Mouse (Mus musculus) erythroid progenitor cell, adult 5-6 weeks (primary cell): ENCODE measurements around the gene Olfr564. TPM values are rescaled to one million over a fixed set of nuclear protein-coding genes. Genes with fewer than 3 reads are reported as not detected.

Experiments
- ATAC-seq: replicated peaks from 2 replicates; pipeline ENCODE4 v1.8.0; 2016; ENCODE audit warnings: moderate number of reproducible peaks, mild to moderate bottlenecking, moderate TSS enrichment, inconsistent platforms; ENCODE audit not compliant: poor library complexity, low FRiP score, severe bottlenecking
- total RNA-seq, 2 experiments: library from RNA; stranded (forward) in 1 of 2; stranded (reverse) in 1 of 2; fragments of 150-400 nt in 1 of 2; fragments of 186-747, 209-891 nt in 1 of 2; gene quantifications; 2 replicates each; pipeline versions ENCODE4 v1.2.3 to v1.2.4; 2015 to 2017; ENCODE audit warnings: low replicate concordance in 2 of 2

The Olfr564 gene
- total RNA-seq (2015; ENCODE audit: low replicate concordance) (not detected in 2 replicates), total RNA-seq (2017; ENCODE audit: low replicate concordance) (not detected in 2 replicates)

DNA sequence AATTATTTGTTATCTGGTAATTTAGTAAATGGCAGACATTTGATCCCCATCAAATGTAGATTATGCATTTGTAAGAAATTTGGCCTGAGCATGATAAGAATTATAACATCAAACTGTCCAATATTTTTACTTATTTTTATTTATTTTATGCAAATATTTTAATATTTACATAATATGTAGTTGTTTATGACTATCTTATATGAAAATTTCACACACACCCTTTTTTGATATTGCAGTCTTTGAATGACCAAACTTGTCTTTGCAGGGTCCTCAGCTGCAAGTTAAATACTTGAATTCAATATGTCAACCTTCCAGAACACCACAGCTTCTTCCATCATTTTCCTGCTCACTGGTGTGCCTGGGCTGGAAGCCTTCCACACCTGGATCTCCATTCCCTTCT lies at the start of gene Olfr564:
Gene Olfr564 (plus strand): TSS at position 301 of the 400 bp plus-strand sequence.
- no peak for ATAC-seq

DNA sequence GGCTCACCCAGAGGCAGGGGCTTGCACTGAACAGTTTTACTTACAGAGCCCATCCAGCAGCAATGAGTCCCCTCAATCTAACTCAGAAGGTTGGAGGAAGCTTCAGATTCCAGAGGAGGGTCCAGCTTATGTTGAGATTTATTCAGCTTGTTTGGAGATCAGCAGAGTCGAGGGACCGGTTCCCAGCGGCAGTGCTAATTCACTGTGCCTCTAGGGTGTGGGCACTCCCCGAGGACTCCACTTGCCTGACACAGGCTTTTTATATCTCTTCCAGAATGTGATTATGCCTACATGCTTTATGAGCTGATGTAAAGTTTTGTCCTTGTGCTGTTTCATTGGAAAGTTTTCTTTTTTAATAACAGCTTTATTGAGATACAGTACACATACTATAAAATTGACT lies 44.0 kb upstream of the Olfr564 start, which contains the start of the genes Olfr560 and Olfr78:
Gene Olfr560 (minus strand): TSS at position 101 of the 400 bp plus-strand sequence.
Gene Olfr78 (minus strand): TSS at position 206 of the 400 bp plus-strand sequence.
- no peak for ATAC-seq

DNA sequence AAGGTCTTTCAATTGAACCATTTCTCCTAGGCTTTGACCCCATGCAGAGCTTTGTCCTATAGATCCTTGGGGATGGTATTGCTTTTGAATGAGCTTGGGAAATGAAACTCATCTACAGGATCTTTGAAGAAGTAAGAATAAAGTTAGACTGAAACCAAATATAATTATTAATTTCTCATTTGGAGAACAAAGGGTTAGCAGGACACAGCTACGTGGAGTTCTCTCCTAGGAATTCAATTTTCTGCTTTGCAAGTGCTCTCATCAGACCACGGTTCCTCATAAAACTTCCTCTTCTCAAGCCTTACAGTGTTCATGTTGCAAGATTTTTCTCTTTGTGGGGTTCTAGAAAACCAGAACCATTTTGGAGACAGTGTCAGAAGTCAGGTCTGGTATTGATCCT lies 32.4 kb upstream of the Olfr564 start, which contains the start of gene Olfr561:
Gene Olfr561 (plus strand): TSS at position 301 of the 400 bp plus-strand sequence.
- no peak for ATAC-seq

Other genes starting within 250 kb of the Olfr564 start
- gene Trim21, start 238.0 kb upstream of the Olfr564 start, total RNA-seq (2015; ENCODE audit: low replicate concordance): 5.8 and 8.8 TPM in 2 replicates
- gene Trim21, start 238.0 kb upstream of the Olfr564 start, total RNA-seq (2017; ENCODE audit: low replicate concordance): 27.5 and 37.1 TPM in 2 replicates
- not detected in 2 replicates for gene Olfr550, start 232.0 kb upstream of the Olfr564 start, total RNA-seq (2015; ENCODE audit: low replicate concordance)
- not detected in 2 replicates for gene Olfr550, start 232.0 kb upstream of the Olfr564 start, total RNA-seq (2017; ENCODE audit: low replicate concordance)
- not detected in 2 replicates for gene Olfr551, start 211.6 kb upstream of the Olfr564 start, total RNA-seq (2015; ENCODE audit: low replicate concordance)
- not detected in 2 replicates for gene Olfr551, start 211.6 kb upstream of the Olfr564 start, total RNA-seq (2017; ENCODE audit: low replicate concordance)
- not detected in 2 replicates for gene Olfr552, start 205.7 kb upstream of the Olfr564 start, total RNA-seq (2015; ENCODE audit: low replicate concordance)
- gene Olfr552, start 205.7 kb upstream of the Olfr564 start, total RNA-seq (2017; ENCODE audit: low replicate concordance): not detected in 2 replicates
- not detected in 2 replicates for gene Olfr553, start 185.3 kb upstream of the Olfr564 start, total RNA-seq (2015; ENCODE audit: low replicate concordance)
- not detected in 2 replicates for gene Olfr553, start 185.3 kb upstream of the Olfr564 start, total RNA-seq (2017; ENCODE audit: low replicate concordance)
- gene Olfr554, start 165.0 kb upstream of the Olfr564 start, total RNA-seq (2015; ENCODE audit: low replicate concordance): not detected in 2 replicates
- not detected in 2 replicates for gene Olfr554, start 165.0 kb upstream of the Olfr564 start, total RNA-seq (2017; ENCODE audit: low replicate concordance)
- not detected in 2 replicates for gene Olfr555, start 144.7 kb upstream of the Olfr564 start, total RNA-seq (2015; ENCODE audit: low replicate concordance)
- gene Olfr555, start 144.7 kb upstream of the Olfr564 start, total RNA-seq (2017; ENCODE audit: low replicate concordance): not detected in 2 replicates
- gene Olfr556, start 138.6 kb upstream of the Olfr564 start, total RNA-seq (2015; ENCODE audit: low replicate concordance): not detected in 2 replicates
- not detected in 2 replicates for gene Olfr556, start 138.6 kb upstream of the Olfr564 start, total RNA-seq (2017; ENCODE audit: low replicate concordance)
- 9.6 TPM in 1 of 2 replicates, not detected in the other for gene Trim68, start 116.2 kb upstream of the Olfr564 start, total RNA-seq (2015; ENCODE audit: low replicate concordance)
- 0.08 and 2.1 TPM in 2 replicates for gene Trim68, start 116.2 kb upstream of the Olfr564 start, total RNA-seq (2017; ENCODE audit: low replicate concordance)
- gene Olfr557, start 107.6 kb upstream of the Olfr564 start, total RNA-seq (2015; ENCODE audit: low replicate concordance): not detected in 2 replicates
- not detected in 2 replicates for gene Olfr557, start 107.6 kb upstream of the Olfr564 start, total RNA-seq (2017; ENCODE audit: low replicate concordance)
- not detected in 2 replicates for gene Olfr558, start 101.3 kb upstream of the Olfr564 start, total RNA-seq (2015; ENCODE audit: low replicate concordance)
- gene Olfr558, start 101.3 kb upstream of the Olfr564 start, total RNA-seq (2017; ENCODE audit: low replicate concordance): not detected in 2 replicates
- not detected in 2 replicates for gene Olfr33, start 84.4 kb upstream of the Olfr564 start, total RNA-seq (2015; ENCODE audit: low replicate concordance)
- not detected in 2 replicates for gene Olfr33, start 84.4 kb upstream of the Olfr564 start, total RNA-seq (2017; ENCODE audit: low replicate concordance)
- not detected in 2 replicates for gene Olfr559, start 76.0 kb upstream of the Olfr564 start, total RNA-seq (2015; ENCODE audit: low replicate concordance)
- gene Olfr559, start 76.0 kb upstream of the Olfr564 start, total RNA-seq (2017; ENCODE audit: low replicate concordance): not detected in 2 replicates
- gene Olfr560, start 44.1 kb upstream of the Olfr564 start, total RNA-seq (2015; ENCODE audit: low replicate concordance): not detected in 2 replicates
- gene Olfr560, start 44.1 kb upstream of the Olfr564 start, total RNA-seq (2017; ENCODE audit: low replicate concordance): not detected in 2 replicates
- not detected in 2 replicates for gene Olfr78, start 44.0 kb upstream of the Olfr564 start, total RNA-seq (2015; ENCODE audit: low replicate concordance)
- not detected in 2 replicates for gene Olfr78, start 44.0 kb upstream of the Olfr564 start, total RNA-seq (2017; ENCODE audit: low replicate concordance)
- gene Olfr561, start 32.3 kb upstream of the Olfr564 start, total RNA-seq (2015; ENCODE audit: low replicate concordance): not detected in 2 replicates
- gene Olfr561, start 32.3 kb upstream of the Olfr564 start, total RNA-seq (2017; ENCODE audit: low replicate concordance): not detected in 2 replicates
- gene Olfr566, start 55.3 kb downstream of the Olfr564 start, total RNA-seq (2015; ENCODE audit: low replicate concordance): not detected in 2 replicates
- gene Olfr566, start 55.3 kb downstream of the Olfr564 start, total RNA-seq (2017; ENCODE audit: low replicate concordance): not detected in 2 replicates
- gene Olfr568, start 73.6 kb downstream of the Olfr564 start, total RNA-seq (2015; ENCODE audit: low replicate concordance): not detected in 2 replicates
- not detected in 2 replicates for gene Olfr568, start 73.6 kb downstream of the Olfr564 start, total RNA-seq (2017; ENCODE audit: low replicate concordance)
- gene Olfr569, start 87.4 kb downstream of the Olfr564 start, total RNA-seq (2015; ENCODE audit: low replicate concordance): not detected in 2 replicates
- not detected in 2 replicates for gene Olfr569, start 87.4 kb downstream of the Olfr564 start, total RNA-seq (2017; ENCODE audit: low replicate concordance)
- not detected in 2 replicates for gene Olfr570, start 91.1 kb downstream of the Olfr564 start, total RNA-seq (2015; ENCODE audit: low replicate concordance)
- gene Olfr570, start 91.1 kb downstream of the Olfr564 start, total RNA-seq (2017; ENCODE audit: low replicate concordance): not detected in 2 replicates
- not detected in 2 replicates for gene Olfr571, start 114.1 kb downstream of the Olfr564 start, total RNA-seq (2015; ENCODE audit: low replicate concordance)
- gene Olfr571, start 114.1 kb downstream of the Olfr564 start, total RNA-seq (2017; ENCODE audit: low replicate concordance): not detected in 2 replicates
- not detected in 2 replicates for gene Olfr572, start 120.9 kb downstream of the Olfr564 start, total RNA-seq (2015; ENCODE audit: low replicate concordance)
- gene Olfr572, start 120.9 kb downstream of the Olfr564 start, total RNA-seq (2017; ENCODE audit: low replicate concordance): not detected in 2 replicates
- gene Olfr573-ps1, start 139.1 kb downstream of the Olfr564 start, total RNA-seq (2015; ENCODE audit: low replicate concordance): not detected in 2 replicates
- not detected in 2 replicates for gene Olfr573-ps1, start 139.1 kb downstream of the Olfr564 start, total RNA-seq (2017; ENCODE audit: low replicate concordance)
- not detected in 2 replicates for gene Olfr574, start 145.0 kb downstream of the Olfr564 start, total RNA-seq (2015; ENCODE audit: low replicate concordance)
- gene Olfr574, start 145.0 kb downstream of the Olfr564 start, total RNA-seq (2017; ENCODE audit: low replicate concordance): not detected in 2 replicates
- not detected in 2 replicates for gene Olfr575, start 155.3 kb downstream of the Olfr564 start, total RNA-seq (2015; ENCODE audit: low replicate concordance)
- not detected in 2 replicates for gene Olfr575, start 155.3 kb downstream of the Olfr564 start, total RNA-seq (2017; ENCODE audit: low replicate concordance)
- not detected in 2 replicates for gene Olfr576, start 159.2 kb downstream of the Olfr564 start, total RNA-seq (2015; ENCODE audit: low replicate concordance)
- not detected in 2 replicates for gene Olfr576, start 159.2 kb downstream of the Olfr564 start, total RNA-seq (2017; ENCODE audit: low replicate concordance)
- not detected in 2 replicates for gene Olfr577, start 172.5 kb downstream of the Olfr564 start, total RNA-seq (2015; ENCODE audit: low replicate concordance)
- gene Olfr577, start 172.5 kb downstream of the Olfr564 start, total RNA-seq (2017; ENCODE audit: low replicate concordance): not detected in 2 replicates
- gene Olfr578, start 185.8 kb downstream of the Olfr564 start, total RNA-seq (2015; ENCODE audit: low replicate concordance): not detected in 2 replicates
- not detected in 2 replicates for gene Olfr578, start 185.8 kb downstream of the Olfr564 start, total RNA-seq (2017; ENCODE audit: low replicate concordance)
- not detected in 2 replicates for gene Olfr582, start 234.5 kb downstream of the Olfr564 start, total RNA-seq (2015; ENCODE audit: low replicate concordance)
- gene Olfr582, start 234.5 kb downstream of the Olfr564 start, total RNA-seq (2017; ENCODE audit: low replicate concordance): not detected in 2 replicates
- not detected in 2 replicates for gene Olfr583, start 247.8 kb downstream of the Olfr564 start, total RNA-seq (2015; ENCODE audit: low replicate concordance)
- not detected in 2 replicates for gene Olfr583, start 247.8 kb downstream of the Olfr564 start, total RNA-seq (2017; ENCODE audit: low replicate concordance)